Mouse (Mus musculus): ENCODE measurements around the gene Usp15. TPM values are rescaled to one million over a fixed set of nuclear protein-coding genes. Genes with fewer than 3 reads are reported as not detected.

Usp15 gene
- total RNA-seq (2023): 100 to 1,000 TPM; 118 to 129 TPM

GRCm38 (mm10) chr10:123196835-123197559 is at the start of gene Usp15:
TSS of gene Usp15 (minus strand) at chr10:123196995.

GRCm38 (mm10) chr10:123076245-123077023 is 120.4 kb downstream of the Usp15 start, which contains the start of gene Mon2:
TSS of gene Mon2 (minus strand) at chr10:123076505.

Other genes with a start within 250 kb of the Usp15 start
- gene Mon2, start 120.5 kb downstream of the Usp15 start, total RNA-seq (2023): 100 to 1,000 TPM; 136 to 156 TPM
- gene Fam19a2, start 67.0 kb upstream of the Usp15 start, total RNA-seq (2023): not detected